Mouse (Mus musculus): ENCODE measurements at regions not wholly inside any gene's neighbourhood (a gene's known extent, or its start where the extent isn't known, plus 50 kb on each side); places are given as distances from the start of the nearest gene placed in this dataset.

DNA sequence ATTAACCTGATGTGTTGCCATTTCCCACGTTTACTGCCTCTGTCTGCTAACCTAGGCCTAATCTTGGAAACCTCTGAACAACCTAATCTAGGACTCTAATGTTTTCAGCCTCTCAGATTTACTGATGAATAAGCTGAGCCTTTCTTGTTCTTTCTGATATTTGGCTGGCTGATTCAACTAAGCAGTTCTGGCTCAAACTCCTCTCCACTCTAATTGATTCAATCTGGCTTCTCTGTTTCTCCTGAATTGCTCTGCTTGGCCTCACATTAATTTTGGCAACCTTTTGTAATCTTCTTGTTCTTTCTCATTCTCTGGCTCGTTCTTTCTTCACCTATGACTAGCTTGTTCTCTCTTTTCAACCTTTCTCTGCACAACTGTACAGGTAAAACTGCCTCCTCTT, 1561.2 kb upstream of the Zeb2 start:
- no peak for DNase-seq
- intact Hi-C loops (cut with DNase I), result no loop called here

- DNase-seq, result no peak
- intact Hi-C loops (cut with DNase I), result no loop called here
Measured at GRCm38 (mm10) chr2:46669517-46670291, 1552.5 kb upstream of the Zeb2 start.

DNA sequence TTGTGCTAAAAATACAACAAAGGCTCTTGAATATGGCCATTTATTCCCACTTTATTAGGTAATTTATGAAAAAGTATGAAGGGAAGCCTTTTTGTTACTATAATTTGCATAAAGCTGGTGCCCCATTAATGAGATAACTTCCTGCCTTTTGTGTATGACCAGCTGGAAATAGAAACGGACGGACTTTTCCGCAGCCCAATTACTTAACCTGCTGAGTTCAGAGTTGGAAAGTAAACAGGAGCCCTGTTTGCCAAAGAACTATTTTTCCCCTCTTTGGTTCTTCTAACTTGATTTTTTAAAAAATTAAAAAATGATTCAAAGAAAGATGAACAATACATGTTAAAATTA, 1549.8 kb upstream of the Zeb2 start:
- DNase-seq, result no peak
- intact Hi-C loops (cut with DNase I), result no loop called here

DNA sequence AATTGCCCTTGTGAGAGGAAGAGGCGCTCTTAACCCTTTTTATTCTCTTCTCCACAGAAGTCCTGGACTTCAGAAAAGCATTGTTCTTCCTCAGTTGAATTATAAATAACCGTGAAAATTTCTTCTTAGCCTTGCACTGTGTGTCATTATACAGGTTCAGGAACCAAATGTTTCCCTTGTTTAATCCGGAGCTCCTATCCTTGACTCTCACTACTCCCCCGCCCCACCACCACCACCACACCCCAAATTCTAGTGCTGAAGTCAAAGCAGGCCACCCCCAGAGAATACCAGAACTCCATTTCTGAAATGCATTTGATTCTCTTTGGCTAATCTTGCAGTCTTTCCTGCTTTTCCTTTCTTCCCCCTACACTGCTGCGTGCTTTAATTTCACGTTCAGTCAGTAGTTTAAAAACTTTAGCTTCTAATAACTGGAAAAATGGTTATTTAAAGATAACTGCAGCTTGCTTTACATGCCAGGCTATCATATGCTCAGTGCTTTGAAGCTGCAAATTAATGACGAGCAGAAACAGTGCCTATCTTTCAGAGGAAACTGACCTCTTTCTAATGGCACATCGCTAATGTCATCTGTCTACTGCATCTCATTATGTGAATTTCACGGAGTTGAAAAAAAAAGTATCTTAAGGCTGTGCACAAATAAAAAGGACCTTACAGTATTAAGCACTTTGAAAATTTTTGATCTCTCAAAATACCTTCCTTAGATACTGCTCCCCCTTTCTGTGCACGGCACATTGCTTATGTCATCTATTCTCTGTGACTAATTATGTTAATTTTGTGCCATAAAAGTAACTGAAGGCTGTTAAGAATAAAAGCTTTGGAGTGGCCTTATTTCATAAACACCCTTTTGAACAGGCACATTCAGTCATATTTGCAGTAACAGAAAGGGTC, 1549.1 kb upstream of the Zeb2 start:
- intact Hi-C loops (cut with DNase I), result no loop called here
- no peak for DNase-seq

GRCm38 (mm10) chr2:46661876-46662275, 1544.7 kb upstream of the Zeb2 start:
- intact Hi-C loops (cut with DNase I), result no loop called here
- no peak for DNase-seq

DNA sequence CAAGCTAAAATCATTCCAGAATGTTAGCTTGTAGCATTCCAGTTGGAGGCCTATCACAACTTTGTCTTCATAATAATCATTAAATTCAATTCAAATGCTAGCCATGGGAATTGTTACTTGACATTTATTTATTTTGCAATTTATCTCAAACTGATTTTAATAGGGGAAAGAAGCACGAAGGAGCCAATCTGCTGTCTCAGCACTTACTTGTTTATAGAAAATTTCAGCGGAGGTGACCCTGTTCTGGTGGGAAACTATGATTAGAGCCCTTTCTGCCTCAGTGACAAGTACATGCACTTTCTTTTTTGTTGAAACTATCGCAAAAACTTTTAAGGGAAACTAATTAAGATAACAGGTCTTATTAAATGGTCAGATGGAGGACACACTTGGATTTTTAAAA, 1543.4 kb upstream of the Zeb2 start:
- intact Hi-C loops (cut with DNase I), result no loop called here
- DNase-seq, result no peak

DNA sequence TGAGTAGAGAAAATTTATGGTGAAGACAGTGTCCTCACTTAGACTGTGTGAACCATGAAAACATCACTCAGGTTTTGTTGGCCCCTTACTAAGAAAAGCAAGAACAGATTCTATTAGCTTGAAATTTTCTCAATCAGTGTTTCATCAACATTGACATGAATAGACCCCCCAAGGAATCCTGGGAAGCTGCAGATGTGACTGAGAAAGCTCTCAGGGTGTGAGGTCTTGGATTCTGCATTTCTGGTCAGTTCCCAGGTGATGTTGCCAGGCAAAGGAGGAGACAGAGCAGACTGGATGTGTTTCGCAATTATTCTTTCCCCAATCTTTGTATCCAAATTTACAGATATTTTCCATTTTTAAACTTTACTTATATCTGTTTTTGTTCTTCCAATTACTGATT, 1538.1 kb upstream of the Zeb2 start:
- intact Hi-C loops (cut with DNase I), result no loop called here
- peak in 1 of 2 experiments; percentile 19 for DNase-seq

DNA sequence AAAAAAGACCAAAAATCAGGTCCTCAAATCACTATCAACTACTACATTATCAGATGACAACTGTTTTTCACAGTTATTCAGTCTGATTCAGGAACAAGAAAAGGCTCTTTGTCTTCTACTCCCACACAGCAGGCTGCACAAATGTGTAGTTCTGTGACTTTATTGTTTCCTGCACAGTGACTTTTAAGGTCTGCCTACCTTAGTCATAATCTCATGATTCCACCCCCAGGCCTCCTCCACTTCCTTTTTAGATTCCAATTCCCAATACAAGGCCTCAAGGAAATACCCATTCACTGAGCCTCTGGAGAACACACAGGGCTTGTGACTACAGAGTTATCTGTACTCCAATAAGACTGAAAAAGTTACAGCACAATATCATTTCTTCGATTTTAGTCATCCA, 1535.4 kb upstream of the Zeb2 start:
- DNase-seq, result no peak

DNA sequence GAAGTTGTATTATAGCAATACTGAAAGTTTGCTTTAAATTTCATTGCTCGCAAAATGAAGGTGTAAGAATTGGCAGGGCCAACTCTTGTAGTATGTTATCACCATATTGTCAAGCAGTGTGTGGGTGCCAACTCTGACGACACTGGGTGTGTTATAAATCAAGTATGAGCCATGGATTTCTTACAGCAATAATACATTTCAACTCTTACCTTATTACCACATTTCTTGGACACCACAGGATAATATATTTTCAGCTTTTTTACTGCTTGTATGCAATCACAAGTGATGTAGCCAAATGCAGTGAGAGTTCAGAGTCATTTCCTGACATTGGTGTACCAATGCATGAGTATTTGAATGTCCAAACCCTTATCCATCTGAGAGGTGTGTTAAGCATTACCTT, 1529.2 kb upstream of the Zeb2 start:
- intact Hi-C loops (cut with DNase I), result no loop called here
- DNase-seq, result no peak

More for the DNA sequence above, 1535.4 kb upstream of the Zeb2 start:
- intact Hi-C loops (cut with DNase I), result no loop called here

- intact Hi-C loops (cut with DNase I), result no loop called here
- no peak for DNase-seq
Measured at GRCm38 (mm10) chr2:46609217-46609616, 1492.0 kb upstream of the Zeb2 start.

GRCm38 (mm10) chr2:46581773-46582172, 1464.6 kb upstream of the Zeb2 start:
- intact Hi-C loops (cut with DNase I), result no loop called here
- DNase-seq, result no peak

DNA sequence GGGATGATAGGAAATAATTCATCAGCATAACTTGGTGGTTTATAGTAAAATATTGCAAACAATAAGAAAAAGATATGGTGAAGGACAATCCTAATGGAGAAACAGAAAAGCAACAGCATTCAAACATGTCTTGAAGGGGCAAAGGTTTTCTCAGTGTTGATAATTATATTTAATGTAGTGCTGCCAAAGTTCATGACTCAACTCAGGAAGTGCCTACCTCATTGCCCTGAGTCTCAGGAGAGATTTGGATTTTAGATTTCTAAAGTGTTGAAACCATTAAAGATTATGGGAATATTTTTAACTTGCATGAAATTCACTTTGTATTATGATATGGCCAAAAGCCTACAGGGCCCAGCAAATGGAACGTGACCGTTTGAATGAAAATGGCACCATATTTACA, 1453.2 kb upstream of the Zeb2 start:
- no peak for DNase-seq
- intact Hi-C loops (cut with DNase I), result no loop called here

DNA sequence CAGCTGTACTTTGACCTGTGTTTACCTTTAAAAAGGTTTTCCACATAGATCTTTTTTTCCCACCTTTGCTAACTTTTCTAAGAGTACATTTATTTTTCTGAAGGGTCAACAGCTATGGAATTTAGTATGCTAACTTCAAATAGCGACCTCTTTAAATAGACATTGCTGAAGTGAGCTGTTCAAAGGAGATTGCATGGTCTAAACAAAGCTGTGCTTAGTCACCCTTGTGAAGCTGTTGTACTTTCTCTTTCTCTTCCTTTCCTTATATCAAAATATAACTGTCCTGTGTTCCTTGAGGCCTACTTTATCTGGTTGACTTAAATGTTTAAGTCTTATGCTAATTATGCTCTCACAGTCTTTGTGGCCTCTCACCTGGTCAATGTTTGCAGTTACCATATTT, 1416.2 kb upstream of the Zeb2 start:
- DNase-seq, result no peak

DNA sequence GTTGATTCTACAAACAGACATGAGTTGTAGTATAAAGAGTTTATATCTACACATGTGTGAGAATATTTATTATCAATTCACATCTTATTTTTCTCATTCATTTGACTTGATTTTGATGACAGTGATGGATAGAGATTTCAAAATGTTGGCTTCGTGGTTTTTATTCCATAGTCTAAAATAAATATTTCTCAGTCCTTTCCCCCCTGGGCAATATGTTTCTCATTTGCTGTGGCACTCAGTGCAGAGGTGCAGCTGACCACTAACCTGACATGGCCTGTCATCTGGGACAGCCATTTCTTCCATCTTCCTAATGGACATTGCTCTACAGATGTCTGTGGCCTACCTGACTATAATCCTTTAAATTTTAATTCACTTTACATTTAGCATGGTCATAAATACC, 1413.5 kb upstream of the Zeb2 start:
- intact Hi-C loops (cut with DNase I), result no loop called here
- no peak for DNase-seq

More for the DNA sequence above, 1416.2 kb upstream of the Zeb2 start:
- intact Hi-C loops (cut with DNase I), result no loop called here

DNA sequence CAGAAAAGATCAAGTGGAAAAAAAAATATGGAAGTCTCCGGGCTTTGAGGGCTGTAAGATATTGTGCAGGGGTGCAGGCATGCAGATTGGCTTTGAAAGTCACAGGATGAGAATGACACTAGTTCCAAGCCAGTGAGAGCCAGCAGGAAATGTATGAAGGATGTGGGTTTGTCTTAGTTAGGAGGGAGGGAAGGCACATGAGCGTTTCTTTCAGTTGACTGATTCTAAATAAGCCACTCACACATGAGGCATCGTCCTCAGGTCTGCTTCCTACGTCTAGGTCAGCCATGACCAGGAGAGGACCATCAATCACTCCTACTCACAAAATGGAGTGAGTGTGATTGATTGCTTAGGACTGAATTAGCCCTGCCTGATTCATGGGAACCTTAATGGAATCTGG, 1408.0 kb upstream of the Zeb2 start:
- DNase-seq, result no peak
- intact Hi-C loops (cut with DNase I), result no loop called here

GRCm38 (mm10) chr2:46524625-46525024, 1407.4 kb upstream of the Zeb2 start:
- DNase-seq, result no peak

DNA sequence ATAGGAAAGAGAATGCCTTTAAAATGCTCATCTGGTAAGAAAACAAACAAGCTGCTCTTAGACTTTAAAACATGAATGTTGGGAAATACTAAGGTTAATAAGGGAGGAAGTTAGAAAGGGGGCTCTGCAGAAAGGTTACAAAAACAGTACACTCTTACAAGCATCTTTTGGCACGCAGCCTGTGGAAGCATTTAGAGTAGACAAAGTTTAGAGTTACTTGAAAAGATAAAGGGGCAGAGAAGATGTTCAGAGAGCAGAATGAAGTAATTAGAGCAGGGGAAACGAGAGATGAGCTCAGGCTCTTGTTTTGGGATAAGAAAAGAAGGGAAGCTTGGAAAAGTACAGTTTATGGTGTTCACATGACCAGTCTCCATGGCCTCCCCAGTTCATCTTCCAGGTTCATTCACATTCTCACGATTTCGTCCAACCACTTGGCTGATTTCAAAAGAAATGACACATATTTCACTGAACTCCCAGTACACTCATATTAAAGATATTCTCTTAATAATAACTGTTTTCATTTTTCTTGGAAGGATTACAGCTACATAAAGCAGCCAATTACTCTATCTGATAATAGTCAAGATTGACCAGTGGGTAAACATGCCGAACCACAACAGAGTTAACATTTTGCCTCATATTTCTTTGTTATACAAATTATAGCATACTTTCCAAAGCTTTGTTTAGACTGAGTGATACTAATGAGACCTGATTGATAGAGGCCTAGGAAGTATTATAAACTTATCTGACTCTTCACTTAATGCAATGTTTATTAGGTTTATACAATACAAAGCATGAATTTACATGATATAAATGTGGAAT, 1404.2 kb upstream of the Zeb2 start:
- DNase-seq, result no peak
- intact Hi-C loops (cut with DNase I), result no loop called here

More at GRCm38 (mm10) chr2:46524625-46525024, 1407.4 kb upstream of the Zeb2 start:
- intact Hi-C loops (cut with DNase I), result no loop called here

DNA sequence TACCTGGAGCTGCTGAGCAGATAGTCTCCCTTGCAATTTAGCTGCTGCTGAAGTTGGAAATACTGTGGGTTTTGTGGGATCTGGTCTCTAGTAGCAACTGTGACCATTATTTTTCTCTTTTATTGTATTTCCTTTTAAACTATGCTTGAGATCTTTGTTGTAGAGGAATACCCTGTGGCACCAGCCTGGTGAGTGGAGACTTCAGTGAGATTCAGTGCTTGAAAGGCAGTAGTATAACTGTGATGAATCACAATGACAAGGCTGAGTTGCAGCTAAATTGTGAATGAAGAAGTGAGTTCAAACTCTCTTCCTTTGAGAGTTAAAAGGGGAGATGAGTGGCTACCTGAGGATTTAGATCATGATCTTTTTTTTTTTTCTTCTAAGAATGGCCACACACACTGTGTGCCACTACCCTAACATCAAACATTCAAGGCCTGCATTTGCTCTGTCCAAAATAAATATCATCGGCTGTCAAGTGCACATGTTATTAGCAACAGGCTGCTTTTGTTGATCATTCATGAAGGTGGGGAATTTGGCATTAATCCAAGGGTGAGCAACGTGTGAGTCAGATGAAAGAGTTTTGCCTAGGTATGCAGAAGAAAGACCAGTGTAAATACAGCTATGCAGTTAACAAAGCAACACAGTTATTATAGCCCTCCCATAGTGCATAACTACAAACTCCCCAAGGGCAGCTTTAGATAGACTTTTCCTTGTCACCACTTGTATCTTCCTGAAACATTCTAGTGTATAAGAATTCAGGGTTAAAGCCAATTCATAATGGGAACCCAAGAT, 1395.2 kb upstream of the Zeb2 start:
- no peak for DNase-seq
- intact Hi-C loops (cut with DNase I), result no loop called here

- no peak for DNase-seq
- intact Hi-C loops (cut with DNase I), result no loop called here
Measured at GRCm38 (mm10) chr2:46506951-46507350, 1389.8 kb upstream of the Zeb2 start.

- DNase-seq, result no peak
- intact Hi-C loops (cut with DNase I), result no loop called here
Measured at GRCm38 (mm10) chr2:46503074-46503473, 1385.9 kb upstream of the Zeb2 start.

Data from gastrocnemius, postnatal 36 days (tissue).